Mouse (Mus musculus): Measurements from ENCODE around the gene Dchs2.

The Dchs2 gene

DNA sequence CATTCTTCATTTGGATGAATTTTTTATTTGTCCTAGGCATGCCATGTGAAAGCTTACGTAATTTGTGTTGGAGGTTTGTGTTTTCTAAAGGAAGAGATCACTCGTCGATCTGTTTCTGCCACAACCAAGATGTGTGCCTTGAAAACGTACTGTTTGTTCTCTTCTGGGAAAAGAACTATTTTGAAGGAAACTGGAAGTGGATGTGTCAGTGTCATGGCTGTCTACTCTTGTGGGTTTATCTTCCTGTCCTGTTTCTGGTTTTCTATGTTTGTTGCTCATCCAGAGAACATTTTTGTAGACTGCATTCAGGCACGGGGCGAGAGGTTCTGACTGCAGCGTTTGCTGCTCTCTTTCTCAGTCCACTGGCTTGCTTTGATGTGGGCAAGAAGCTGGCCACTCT lies 124.2 kb downstream of the Dchs2 start:
- no peak for DNase-seq (ENCODE audit: low spot score)

DNA sequence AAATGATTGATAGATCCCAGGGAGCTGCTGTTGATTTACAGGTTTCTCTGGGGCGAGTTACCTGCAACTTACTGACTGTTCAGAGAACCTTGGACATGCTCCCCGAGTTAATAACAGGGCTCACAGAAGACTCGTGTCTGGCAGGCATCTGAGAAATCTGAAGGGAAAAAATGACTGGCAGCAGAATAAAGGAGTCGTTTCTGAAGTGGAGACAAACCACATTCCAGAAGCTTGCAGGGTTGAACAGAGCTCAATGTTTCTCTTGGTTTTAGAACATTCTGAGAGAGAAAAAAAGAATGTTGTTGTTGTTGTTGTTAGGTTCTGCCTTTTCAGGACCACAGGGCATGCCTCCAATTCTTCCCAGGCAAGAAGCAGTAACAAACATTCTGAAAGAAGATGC lies 131.7 kb downstream of the Dchs2 start:
- DNase-seq (ENCODE audit: low spot score) = no peak

DNA sequence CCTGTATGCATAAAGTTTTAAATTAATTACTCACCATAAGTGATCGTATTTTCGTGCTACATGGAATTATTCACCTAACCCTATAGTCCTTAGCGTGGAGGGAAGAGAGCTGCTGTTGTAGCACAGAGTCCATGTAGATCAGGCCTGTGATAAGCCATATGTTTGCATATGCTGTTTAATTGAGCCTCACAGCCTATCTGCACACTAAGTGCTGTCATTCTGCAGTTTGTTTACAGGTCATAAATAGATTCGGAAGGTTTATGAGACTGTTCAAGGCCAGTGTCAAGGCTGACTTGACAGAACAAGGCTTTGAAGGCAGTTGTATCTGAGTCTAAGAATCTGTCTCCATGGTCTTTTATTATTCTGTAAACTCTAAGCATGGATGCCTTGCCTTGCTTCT lies 138.3 kb downstream of the Dchs2 start:
- DNase-seq (ENCODE audit: low spot score) = no peak

DNA sequence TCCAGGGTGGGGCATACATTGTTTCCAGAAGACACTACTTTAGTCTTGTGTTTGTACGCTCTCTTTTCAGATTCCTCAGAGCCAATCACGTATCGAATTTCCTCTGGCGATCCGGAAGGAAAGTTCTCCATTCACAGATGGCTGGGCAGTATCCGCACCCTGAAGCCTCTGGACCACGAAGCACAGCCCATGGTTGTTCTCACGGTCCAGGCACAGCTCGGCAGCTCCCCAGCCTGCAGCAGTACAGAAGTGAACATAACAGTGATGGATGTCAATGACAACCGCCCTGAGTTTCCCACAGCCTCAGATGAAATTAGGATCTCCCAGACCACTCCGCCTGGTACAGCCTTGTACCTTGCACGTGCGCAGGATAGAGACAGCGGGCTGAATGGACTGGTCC lies 142.5 kb downstream of the Dchs2 start:
- no peak for DNase-seq (ENCODE audit: low spot score)

DNA sequence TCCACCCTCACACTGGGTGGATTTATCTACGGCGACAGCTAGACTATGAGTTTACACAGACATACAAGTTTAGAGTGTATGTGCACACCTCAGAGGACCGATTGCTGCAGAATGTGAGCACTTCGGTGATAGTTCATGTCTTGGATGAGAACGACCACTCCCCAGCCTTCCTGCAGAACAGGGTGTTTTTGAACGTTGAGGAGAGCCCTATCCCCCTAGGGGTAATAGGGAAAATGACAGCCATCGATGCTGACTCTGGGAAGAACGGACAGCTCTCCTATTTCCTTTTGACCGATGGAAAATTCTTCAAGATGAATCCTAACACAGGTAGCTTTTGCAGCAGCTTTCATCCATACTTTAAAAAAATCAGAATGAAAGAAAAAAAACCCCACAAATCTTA lies 143.2 kb downstream of the Dchs2 start:
- no peak for DNase-seq (ENCODE audit: low spot score)

DNA sequence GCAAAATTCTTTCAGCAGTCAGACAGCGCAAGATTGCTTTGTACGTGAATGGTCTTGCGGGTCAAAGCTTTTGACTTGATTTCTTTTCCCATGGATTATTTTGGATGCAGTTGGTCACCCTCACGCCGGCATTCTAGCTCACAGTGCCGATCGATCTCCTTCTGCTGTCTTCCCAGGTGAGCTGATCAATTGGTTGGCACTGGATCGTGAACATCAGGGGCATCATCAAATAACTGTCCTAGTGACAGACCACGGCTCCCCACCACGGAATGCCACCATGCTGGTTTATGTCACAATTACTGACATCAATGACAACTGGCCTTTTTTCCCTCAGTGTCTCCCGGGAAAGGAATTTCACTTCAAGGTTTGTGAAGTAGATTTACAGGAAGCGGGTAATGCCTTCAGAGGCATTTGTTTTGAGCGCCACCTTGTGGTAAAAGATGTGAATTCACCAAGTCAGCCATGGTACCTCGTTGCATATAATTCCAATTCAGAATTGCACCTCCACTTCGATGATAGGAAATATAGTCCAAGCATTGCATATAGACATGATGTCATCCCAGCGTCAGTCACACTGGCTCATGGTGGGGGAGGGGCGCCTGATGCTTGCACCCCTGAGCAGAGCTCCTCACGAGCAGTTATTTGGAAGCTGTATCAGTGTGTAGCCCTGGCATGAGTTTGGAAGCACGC lies 146.0 kb downstream of the Dchs2 start:
- DNase-seq (ENCODE audit: low spot score) = peak; percentile 37

DNA sequence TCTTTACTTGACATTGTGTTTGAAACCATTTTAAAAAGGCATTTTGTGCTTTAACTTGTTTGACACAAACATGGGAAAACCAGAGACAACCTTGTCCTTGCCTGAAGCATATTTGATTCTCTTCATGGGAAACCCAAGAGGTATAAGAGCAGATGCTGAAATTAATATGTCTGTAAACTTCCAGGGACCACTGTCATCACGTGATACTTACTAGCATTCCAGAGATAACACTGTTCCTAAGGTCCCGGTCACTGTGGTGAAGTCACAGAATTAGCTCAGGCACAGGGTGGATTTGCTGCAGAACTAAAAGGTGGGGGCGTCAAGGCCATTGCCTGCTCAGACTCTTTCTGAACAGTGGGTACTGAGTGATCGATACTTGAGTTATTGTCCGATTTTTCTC lies 148.0 kb downstream of the Dchs2 start:
- no peak for DNase-seq (ENCODE audit: low spot score)

DNA sequence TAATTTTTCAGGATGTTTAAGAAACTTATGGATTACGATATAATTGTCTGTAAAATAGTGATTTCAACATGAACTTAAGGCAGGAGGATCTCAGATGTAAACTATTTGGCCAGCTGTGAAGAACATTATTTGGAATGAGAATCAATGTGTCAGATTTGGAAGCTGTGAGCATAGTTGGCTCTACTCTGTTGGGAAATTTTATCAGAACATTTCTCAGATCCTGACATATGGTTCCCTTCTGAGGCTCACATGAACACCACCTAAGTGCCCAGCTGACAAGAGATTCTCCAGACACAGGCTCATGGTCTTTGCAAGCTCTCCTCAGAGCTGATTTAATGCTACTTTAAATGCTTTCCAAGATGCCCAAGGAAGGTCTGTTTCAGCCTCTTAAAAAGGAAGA lies 156.1 kb downstream of the Dchs2 start:
- no peak for DNase-seq (ENCODE audit: low spot score)

DNA sequence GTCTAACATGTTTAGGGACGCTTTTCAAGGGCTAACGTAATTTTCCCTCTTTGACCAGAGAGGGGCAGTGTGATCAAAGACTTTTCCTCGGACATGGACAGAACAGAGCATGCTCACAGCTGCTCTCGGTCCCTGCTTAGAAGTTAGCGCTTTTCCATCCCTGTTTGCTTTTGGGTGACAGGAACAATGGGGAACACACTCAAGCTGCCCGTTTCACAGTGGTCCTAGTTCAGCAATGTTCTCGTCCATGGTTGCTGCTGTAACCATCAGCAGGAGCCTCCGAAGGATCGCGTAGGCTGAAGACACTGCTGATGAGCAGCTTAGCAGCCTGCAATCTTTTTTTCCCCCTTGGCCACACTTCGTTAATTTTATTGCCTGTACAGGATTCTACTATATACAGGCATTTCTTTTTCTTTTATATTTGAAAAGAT lies 159.2 kb downstream of the Dchs2 start:
- DNase-seq (ENCODE audit: low spot score) = no peak

DNA sequence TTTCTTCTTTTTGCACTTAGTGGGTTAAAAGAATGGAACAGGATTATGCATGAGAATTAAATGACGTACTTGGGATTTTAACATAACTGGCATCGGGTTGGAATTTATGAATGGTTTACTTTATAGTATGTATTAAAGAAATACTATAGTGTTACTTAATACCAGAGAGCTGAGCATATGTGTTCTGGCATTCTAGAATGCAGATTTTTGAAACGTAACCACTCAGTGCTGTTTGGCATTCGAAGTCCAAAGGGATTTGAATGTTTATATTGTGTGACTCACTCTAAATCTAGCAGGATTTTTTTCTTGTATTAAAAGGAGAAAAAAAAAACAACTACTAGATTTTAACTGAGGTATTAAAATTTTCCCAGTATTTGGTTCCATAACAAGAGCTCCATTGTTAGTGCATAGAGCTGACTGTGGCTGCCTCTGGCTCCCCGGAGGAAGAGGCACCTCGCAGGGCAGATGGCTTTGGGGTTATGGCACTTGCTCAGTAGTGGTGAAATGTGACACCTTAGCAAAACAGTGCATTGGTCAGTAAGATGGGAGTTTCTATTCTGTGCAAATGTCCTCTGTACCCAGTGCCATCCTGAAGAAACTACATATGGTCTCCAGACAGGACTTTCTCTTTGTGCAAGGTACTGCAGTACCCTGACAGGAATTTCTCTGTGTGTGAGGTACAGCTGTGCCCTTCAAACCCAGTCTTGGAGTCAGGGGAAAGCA lies 160.5 kb downstream of the Dchs2 start:
- no peak for DNase-seq (ENCODE audit: low spot score)

DNA sequence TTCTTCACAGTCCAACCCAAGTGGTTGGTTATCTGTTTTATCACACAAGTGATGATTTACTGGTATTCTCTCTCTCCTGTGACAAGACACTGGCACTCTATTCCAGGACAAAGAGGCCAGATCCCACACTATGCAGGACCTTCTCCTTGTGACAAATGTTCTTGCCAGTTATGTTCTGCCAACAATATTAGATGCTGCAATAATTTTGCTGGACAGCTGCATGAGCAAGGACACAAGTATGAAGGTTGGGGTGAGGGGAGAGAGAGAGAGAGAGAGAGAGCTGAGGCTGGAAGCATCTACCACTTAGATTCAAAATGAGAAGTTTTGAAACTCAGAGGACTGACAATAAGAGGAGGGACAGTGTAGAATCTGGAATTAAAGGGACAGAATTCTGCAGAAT lies 162.7 kb downstream of the Dchs2 start:
- DNase-seq (ENCODE audit: low spot score) = no peak

DNA sequence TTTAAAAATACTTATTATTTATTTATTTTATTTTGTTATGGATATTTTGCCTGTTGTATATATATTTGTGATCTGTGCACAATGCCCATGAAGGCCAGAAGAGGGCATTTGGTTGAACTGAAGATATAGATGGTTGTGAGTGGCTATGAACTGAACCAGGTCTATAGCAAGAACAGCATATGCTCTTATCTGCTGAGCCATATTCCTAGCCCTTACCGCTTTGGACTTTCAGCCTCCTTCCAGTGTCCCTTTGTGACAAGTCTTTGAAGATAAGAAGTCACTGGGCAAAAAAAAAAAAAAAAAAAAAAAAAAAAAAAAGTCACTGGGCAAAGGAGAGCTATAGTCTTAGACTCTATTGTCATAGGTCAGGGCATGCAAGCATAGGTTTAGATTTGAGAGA lies 163.2 kb downstream of the Dchs2 start:
- DNase-seq (ENCODE audit: low spot score) = no peak

DNA sequence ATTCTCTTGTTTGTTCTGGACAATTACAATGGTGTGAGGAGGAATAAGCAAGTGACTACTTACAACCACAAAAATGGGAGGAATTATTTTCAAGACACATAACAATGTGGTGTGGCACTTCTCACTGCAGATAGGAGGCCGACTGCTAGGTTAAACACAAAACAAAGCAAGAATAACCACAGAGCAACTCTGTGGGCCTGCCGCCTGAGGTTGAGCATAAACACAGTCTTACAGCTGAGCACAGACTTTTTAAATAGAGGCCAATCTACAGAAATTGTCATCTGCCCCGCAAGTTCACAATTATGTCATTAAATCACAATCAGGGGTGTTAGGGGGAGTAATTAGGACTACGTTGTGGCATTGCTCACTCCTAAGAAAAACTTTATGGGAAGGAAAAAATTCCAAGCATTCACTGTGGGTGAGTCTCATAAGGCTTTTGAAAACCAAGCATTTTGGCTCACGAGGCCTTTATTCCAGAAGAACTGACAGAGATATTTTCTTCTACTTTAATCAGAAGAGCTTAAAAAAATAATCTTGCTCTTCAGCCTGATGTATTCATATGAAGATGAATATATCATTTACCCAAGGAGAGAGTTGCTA lies 172.1 kb downstream of the Dchs2 start:
- no peak for DNase-seq (ENCODE audit: low spot score)

DNA sequence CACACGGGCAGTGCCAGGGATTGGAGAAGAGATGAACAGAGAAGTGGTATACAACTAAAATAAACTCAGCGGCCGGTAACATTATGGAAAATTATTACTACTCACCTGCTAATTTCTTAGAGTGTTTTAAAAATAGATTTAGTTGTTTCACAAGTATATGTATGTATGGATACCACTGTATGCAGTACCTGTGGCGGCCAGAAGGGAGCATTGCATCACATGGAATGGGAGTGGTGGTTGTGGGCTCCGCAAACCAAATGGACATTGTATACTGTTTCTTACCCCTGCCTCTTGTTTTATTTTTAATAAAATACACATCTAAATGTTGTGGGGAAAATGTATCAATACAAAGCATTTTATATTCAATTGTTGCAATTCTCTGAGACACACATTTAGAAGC lies 176.1 kb downstream of the Dchs2 start:
- DNase-seq (ENCODE audit: low spot score) = no peak

DNA sequence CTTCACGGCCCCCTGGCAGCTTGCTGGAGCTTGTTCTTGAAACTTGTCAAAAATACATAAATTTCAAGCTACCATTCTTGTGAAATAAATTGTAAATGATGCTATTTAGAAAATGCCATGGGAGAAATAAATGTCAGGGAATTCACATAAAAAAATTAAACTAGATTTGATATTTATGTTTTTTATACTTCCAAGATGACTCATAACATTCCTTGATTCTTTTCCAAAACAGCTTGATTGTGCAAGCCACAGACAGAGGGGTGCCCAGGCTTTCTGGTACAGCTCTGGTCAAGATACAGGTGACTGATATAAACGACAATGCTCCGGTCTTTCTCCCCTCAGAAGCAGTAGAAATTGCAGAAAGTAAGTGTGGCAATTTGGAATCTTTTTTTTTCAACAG lies 218.2 kb downstream of the Dchs2 start:
- no peak for DNase-seq (ENCODE audit: low spot score)

DNA sequence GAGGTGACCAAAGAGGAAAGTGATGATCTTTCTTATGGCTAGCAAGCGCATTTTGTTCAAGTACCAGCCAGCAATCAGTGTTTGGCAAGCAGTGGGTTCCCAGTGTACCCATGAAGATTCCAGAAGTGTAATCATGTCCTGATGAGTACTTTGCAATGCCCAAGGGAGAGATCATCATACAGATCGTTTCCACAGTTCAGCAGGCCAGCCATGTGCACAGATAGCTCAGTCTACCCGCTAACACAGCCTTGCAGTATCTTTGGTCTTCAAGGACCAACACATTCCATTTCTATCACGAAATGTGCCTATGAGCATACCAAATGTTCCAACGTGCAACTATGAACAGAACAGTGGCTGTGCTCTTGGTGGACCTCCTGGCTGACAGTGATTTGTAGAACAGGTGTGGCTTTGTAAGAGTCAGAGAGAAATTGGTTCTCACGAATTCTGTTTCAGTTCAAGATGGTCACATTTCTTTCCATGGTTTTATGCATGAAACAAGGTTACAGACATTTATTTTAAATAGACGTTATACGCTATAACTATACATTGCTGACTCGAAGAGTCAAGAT lies 240.8 kb downstream of the Dchs2 start:
- DNase-seq (ENCODE audit: low spot score) = no peak

DNA sequence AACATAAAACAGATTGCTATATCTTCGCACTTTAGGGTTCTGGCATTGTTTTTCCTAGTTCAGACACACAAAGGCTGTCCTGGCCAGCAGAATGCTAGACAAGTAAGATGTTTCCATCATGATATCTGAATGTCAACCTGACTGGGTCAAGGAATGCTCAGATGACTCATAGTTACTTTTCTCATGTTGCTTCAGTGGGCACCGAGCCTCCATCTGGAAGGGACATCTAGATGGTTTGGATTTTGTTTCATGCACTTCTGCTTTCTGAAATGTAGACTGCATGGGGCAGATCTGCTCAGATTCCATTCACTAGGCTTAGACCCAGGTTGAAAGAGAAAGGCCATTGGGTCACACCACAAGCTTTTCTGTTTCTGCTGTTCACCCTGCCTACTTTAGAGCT lies 242.1 kb downstream of the Dchs2 start:
- DNase-seq (ENCODE audit: low spot score) = no peak

DNA sequence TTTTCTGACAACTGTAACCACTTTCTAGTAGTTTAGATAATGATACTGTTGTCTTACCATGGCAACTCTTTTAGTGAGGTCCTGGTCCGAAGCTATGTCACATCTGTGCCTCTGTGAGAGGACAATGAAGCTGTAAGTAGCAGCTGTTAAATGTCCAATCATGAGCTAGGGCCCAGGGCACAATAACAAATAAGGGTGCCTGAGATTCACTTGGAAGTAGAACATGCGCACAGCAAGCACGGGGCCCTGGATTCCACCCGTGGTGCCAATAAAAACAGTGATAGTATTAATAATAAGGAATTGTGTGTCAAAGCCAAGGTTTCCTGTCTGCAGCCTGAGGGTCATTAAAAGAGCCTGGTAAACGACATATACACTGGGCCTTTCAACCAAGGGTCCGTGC lies 246.6 kb downstream of the Dchs2 start:
- no peak for DNase-seq (ENCODE audit: low spot score)

DNA sequence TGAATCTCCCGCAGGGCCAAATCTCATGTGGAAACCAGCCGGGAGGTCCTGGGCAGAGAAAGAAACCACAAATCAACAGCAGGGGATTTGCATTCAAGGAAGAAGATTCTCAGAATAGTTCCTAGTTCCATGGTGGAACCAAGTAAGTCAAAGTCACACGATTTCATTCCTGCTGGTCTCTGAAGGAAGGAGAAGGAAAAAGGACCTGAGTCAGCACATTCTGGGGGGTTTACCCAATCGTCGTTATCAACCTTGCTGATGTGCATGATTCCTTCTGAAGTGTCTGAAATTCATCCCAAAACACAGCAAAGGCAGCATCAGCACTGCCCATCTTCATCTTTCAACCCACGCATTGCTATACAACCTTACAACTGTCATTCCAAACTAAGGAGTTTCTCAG lies 249.1 kb downstream of the Dchs2 start:
- DNase-seq (ENCODE audit: low spot score) = no peak

All from c-Kit-positive CD71-positive TER-119-positive erythroid progenitor cells, embryonic 14.5 days (primary cell).